Mouse (Mus musculus) erythroblast, embryonic 14.5 days (primary cell): ENCODE measurements around the gene Tagln2.

Experiments used
- GATA1 ChIP-seq: IDR thresholded peaks from 2 replicates; pipeline ENCODE4 v1.6.1; 2012; ENCODE audit warnings: low read length, inconsistent platforms, mixed read lengths
- TAL1 ChIP-seq: IDR thresholded peaks from 3 replicates; pipeline ENCODE4 v1.6.1; 2012; ENCODE audit warnings: low read length, inconsistent platforms, mixed read lengths

- TF ChIP-seq GATA1 (no peak), TAL1 (no peak)
These were observed 3.8 kb upstream of the Tagln2 start for GRCm38 (mm10) chr1:172496030-172496429.
